Mouse (Mus musculus) adrenal gland, postnatal 14 days (tissue): ENCODE data around the gene Olfr1177-ps. TPM values are rescaled to one million over a fixed set of nuclear protein-coding genes. Genes with fewer than 3 reads are reported as not detected.

Experiments used
- DNase-seq: peaks from one replicate; pipeline ENCODE4 v3.0.0; 2021; ENCODE audit warnings: mixed read lengths
- long read RNA-seq, 2 experiments: library from polyadenylated mRNA; stranded (forward); transcript quantifications; one replicate each; pipeline ENCODE4 v2.0.0; 2021
- total RNA-seq: library from RNA; stranded (reverse); gene quantifications from 2 replicates; pipeline ENCODE4 v1.2.3, GENCODE M21; 2021

Gene Olfr1177-ps
- total RNA-seq = not detected in 2 replicates
- long read RNA-seq, experiment 1 = 0 reads
- long read RNA-seq, experiment 2 = 0 reads

- no peak for DNase-seq
Observed at GRCm38 (mm10) chr2:88346392-88346791, at the start of gene Olfr1177-ps. Gene Olfr1177-ps, minus strand, starts transcription at chr2:88346492.

- DNase-seq = no peak
Observed at GRCm38 (mm10) chr2:88386762-88387161, 40.5 kb upstream of the Olfr1177-ps start, which contains the start of gene Olfr1178. Gene Olfr1178, plus strand, starts transcription at chr2:88387062.

DNA sequence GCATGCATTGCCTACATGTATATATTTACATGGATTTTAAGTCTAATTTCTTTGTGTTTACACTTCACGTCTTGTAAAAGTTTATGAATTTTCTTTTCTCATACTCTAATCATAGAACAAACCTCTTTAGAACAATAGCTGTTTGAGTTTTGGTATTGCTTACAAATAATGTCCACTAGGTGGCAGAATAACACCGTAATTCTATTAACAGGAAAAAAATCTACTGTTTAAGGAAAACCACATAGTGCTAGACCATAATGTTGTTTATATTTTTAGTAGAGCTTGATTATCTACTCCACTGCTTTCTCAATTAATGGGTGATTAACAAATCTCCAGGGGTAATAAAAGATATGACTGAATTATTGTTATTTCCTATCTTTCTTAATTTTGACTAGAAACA lies 10.0 kb upstream of the Olfr1177-ps start:
- DNase-seq = no peak

- DNase-seq = no peak
Observed at GRCm38 (mm10) chr2:88336421-88336820, 9.9 kb downstream of the Olfr1177-ps start, which contains the start of gene Olfr1176. Gene Olfr1176, plus strand, starts transcription at chr2:88336721.

DNA sequence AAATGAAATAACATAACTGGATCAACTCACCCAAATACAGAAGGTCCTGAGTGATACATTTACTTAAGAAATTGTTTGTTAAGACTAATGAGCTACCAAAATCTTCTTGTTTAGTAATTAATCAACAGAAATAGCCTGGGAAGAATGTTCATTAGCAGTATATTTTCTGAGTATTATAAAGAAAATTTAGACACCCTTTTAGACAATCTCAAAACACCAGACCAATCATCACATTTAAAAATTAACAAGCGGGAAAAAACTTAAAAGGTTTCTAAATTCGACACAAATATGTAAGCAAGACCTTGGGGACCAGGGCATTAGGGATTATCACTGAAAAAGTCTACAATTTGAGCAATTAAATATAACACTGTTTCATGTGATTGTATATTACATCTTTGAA lies 19.2 kb downstream of the Olfr1177-ps start, which contains the start of gene Olfr1175-ps:
TSS of gene Olfr1175-ps (minus strand) at position 101 of the 400 bp plus-strand sequence.
- DNase-seq = no peak

DNA sequence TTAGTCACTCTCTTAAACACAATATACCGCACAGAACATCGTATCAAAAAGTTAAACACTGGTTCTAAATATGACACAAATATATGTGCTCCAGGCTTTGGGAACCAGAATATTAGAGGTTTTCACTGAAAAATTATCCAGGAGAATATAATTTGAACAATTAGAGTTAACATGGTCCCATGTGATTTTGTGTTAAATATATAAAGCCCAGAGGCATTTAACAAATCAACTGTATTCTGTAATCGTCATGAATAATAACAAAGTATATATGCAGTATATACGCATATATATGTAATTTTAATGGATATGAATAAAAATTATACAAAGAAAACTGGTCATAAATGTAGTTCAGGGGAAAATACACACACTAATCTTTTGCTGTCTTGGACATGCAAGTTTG lies 31.3 kb downstream of the Olfr1177-ps start, which contains the start of gene Olfr1174-ps:
TSS of gene Olfr1174-ps (minus strand) at position 101 of the 400 bp plus-strand sequence.
- no peak for DNase-seq

Other genes starting within 250 kb of the Olfr1177-ps start
- gene Olfr1166, start 218.2 kb downstream of the Olfr1177-ps start, total RNA-seq = not detected in 2 replicates
- not detected in 2 replicates for gene Olfr1167, start 191.3 kb downstream of the Olfr1177-ps start, total RNA-seq
- gene Olfr1168, start 164.6 kb downstream of the Olfr1177-ps start, total RNA-seq = not detected in 2 replicates
- gene Olfr1170, start 118.2 kb downstream of the Olfr1177-ps start, total RNA-seq = not detected in 2 replicates
- not detected in 2 replicates for gene Olfr1173, start 66.6 kb downstream of the Olfr1177-ps start, total RNA-seq
- not detected in 2 replicates for gene Olfr1174-ps, start 31.4 kb downstream of the Olfr1177-ps start, total RNA-seq
- gene Olfr1175-ps, start 19.3 kb downstream of the Olfr1177-ps start, total RNA-seq = not detected in 2 replicates
- not detected in 2 replicates for gene Olfr1176, start 9.8 kb downstream of the Olfr1177-ps start, total RNA-seq
- not detected in 2 replicates for gene Olfr1178, start 40.6 kb upstream of the Olfr1177-ps start, total RNA-seq
- not detected in 2 replicates for gene Olfr1179, start 60.0 kb upstream of the Olfr1177-ps start, total RNA-seq
- not detected in 2 replicates for gene Olfr1180, start 72.7 kb upstream of the Olfr1177-ps start, total RNA-seq
- not detected in 2 replicates for gene Olfr1181, start 79.7 kb upstream of the Olfr1177-ps start, total RNA-seq
- gene Gm13757, start 102.6 kb upstream of the Olfr1177-ps start, total RNA-seq = not detected in 2 replicates
- not detected in 2 replicates for gene Olfr1183, start 108.4 kb upstream of the Olfr1177-ps start, total RNA-seq
- not detected in 2 replicates for gene Olfr1184, start 137.1 kb upstream of the Olfr1177-ps start, total RNA-seq
- not detected in 2 replicates for gene Olfr1185-ps1, start 146.8 kb upstream of the Olfr1177-ps start, total RNA-seq
- not detected in 2 replicates for gene Olfr1186, start 172.1 kb upstream of the Olfr1177-ps start, total RNA-seq
- gene Olfr1188, start 210.4 kb upstream of the Olfr1177-ps start, total RNA-seq = not detected in 2 replicates
- not detected in 2 replicates for gene Olfr1189, start 240.0 kb upstream of the Olfr1177-ps start, total RNA-seq